Mouse (Mus musculus) layer of hippocampus, postnatal 10 days (tissue): Measurements from ENCODE around the gene Pde4d. TPM values are rescaled to one million over a fixed set of nuclear protein-coding genes. Genes with fewer than 3 reads are reported as not detected.

Experiments used
- DNase-seq, 2 experiments: peaks; one replicate each; pipeline ENCODE4 v3.0.0; 2021; ENCODE audit warnings: low spot score in 2 of 2
- total RNA-seq, 2 experiments: library from RNA; stranded (reverse); gene quantifications; 2 replicates each; pipeline ENCODE4 v1.2.3; 2021

The Pde4d gene
- total RNA-seq, 2 experiments from 2014 or later = 77.6 to 81.2 TPM

- no peak for DNase-seq
These were observed 780.7 kb downstream of the Pde4d start for GRCm38 (mm10) chr13:109230335-109230987.

GRCm38 (mm10) chr13:109231848-109232460 is 782.2 kb downstream of the Pde4d start:
- DNase-seq = no peak

- DNase-seq = no peak
These were observed 782.8 kb downstream of the Pde4d start for GRCm38 (mm10) chr13:109232531-109232930.

- DNase-seq = no peak
These were observed 784.3 kb downstream of the Pde4d start for GRCm38 (mm10) chr13:109233911-109234613.

- DNase-seq = no peak
These were observed 786.3 kb downstream of the Pde4d start for GRCm38 (mm10) chr13:109236047-109236446.

- DNase-seq = no peak
These were observed 788.9 kb downstream of the Pde4d start for GRCm38 (mm10) chr13:109238670-109239069.

GRCm38 (mm10) chr13:109239296-109239695 is 789.5 kb downstream of the Pde4d start:
- peak; percentile 26 to 39 for DNase-seq

- DNase-seq = no peak
These were observed 792.8 kb downstream of the Pde4d start for GRCm38 (mm10) chr13:109242456-109243050.

- no peak for DNase-seq
These were observed 793.4 kb downstream of the Pde4d start for GRCm38 (mm10) chr13:109243160-109243559.

GRCm38 (mm10) chr13:109247061-109247460 is 797.3 kb downstream of the Pde4d start:
- no peak for DNase-seq

- no peak for DNase-seq
These were observed 799.6 kb downstream of the Pde4d start for GRCm38 (mm10) chr13:109249315-109249714.

- DNase-seq = no peak
These were observed 805.9 kb downstream of the Pde4d start for GRCm38 (mm10) chr13:109255634-109256033.

DNA sequence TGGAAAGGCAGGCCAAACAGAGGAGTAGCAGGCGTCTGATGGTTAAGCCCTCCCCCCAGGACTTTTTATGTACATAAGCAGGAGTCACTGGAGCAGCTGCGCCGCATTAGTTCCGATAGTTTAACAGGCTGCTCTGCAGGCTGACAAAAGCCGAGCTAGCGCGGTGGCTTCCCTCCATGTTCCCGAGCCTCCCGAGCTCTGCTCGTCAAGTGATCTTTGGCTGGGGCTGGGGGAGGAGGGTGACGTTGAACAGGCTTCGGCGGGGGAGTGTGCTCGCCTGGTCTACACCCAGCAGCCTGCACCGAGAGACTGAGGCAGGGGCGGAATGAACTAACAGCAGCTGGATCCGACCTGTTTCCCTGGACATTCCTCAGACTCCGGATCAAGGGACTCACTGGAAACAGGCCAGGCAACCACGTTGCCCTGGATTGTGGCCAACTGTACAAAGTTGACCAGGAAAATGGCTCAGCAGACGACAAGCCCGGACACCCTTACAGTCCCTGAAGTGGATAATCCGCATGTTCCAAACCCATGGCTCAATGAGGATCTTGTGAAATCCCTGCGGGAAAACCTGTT is 810.6 kb downstream of the Pde4d start:
- peak; percentile 63 for DNase-seq

DNA sequence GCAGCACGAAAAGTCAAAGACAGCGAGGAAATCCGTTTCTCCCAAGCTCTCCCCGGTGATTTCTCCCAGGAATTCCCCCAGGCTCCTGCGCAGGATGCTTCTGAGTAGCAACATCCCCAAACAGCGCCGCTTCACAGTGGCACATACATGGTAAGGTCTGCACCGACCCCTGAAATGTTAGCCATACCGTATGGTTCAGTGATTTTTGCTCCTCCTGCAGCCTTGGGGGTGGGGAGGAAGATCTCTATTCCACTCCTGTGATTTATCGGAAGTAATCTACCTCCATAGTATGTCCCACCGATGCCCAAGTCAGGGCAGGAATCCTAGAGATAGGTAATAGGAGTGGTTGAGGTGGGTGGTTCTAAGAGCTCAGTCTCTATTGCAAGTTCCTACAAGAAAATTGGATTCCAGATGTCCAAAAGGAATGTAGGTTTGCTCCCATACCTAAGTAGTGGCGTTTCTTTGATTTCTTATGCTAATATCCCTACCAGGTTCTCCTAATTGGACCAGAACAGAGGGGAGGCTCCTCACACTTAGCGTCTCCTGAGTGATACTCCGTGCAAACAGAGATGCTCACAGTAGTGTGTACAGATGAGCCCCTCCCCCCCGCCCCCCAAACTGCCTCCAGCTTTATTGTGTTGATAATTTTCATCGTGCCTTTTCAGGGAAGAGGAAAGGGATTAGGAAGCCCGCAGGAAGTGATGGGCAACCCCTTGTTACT is 811.2 kb downstream of the Pde4d start:
- DNase-seq = no peak

DNA sequence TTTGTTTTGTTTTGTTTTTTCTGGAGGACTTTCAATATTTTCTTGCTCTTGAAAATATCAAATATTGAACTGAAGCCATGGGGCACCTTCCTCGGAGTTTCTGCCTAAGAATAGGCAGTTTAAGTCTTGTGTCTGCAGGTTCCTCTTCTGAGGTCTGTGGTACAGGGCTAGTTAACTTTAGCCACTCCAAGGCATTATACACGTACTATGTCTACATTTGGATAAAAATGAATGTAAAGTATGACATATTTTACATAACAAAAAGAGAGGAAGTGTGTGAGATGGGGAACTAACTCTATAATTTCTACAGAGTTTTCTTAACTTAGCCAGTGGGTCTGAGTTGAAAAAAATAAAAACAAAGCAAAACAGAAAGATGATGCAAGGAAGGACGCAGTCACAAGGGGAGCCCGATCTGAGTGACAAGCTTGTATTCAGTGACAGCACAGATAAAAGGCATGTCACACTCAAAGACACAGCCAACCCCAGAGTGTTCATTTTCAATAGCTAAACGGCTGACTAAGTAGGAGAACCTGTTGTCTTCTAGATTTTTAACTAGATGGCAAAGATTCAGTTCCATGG is 812.0 kb downstream of the Pde4d start:
- DNase-seq = no peak

GRCm38 (mm10) chr13:109262501-109262900 is 812.8 kb downstream of the Pde4d start:
- no peak for DNase-seq

GRCm38 (mm10) chr13:109263833-109264232 is 814.1 kb downstream of the Pde4d start:
- no peak for DNase-seq

DNA sequence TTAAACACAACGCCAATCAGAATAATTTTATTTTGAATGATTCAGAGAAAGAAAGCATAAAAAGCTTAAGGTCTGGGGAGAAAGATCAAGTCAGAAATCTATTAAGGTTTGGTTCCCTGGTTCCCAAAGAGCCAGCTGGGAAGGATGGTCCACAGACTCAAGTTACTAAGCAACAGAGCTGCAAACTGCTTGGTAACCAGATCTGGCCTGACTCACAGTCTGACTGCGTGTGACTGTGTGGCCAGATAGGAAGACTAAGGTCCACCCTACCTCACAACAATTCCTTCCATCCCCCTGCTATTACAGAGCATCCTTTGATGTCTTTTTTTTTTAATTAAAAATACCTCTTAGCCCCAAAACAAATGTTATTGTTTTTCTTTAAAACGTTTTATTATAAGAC is 818.5 kb downstream of the Pde4d start:
- peak in 1 of 2 experiments; percentile 31 for DNase-seq

DNA sequence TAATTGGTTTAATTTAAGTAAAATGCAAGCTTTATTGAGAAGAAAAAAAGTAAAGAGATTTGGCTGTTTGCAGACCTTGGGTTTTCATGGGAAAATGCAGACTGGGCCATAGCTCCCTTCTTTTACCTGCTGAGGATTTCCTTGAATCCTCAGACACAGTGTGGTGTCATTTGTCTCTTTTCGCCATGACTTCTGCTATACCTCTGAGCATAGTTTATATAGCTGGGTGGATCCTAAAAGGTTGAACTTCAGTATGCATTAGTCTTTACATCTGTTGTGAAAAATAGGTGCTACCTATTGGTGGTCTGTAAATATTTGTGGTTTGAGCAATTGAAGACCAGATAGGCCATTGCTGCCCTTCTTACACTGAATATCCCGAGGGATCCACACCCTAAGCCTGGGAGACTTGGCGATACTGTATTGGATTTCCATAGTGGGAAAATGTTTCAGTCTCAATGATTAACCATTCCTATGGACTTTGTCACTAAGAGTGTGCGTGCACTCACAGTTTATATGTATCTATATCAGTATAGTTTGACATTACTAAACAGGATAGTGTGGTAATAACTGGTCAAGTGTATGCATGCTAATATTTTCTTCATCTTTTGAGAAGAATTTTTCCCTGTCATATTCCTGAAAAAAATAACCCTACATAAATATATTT is 819.0 kb downstream of the Pde4d start:
- DNase-seq = no peak

- DNase-seq = no peak
These were observed 825.1 kb downstream of the Pde4d start for GRCm38 (mm10) chr13:109274869-109275268.
